Mouse (Mus musculus) erythroblast, embryonic 14.5 days (primary cell): ENCODE data around the gene Nxf1. TPM values are rescaled to one million over a fixed set of nuclear protein-coding genes. Genes with fewer than 3 reads are reported as not detected.

Experiments
- H3K27me3 ChIP-seq: 2 replicates; pipeline ENCODE4 v1.6.1; 2012; ENCODE audit warnings: inconsistent platforms; ENCODE audit not compliant: control insufficient read depth
- H3K36me3 ChIP-seq: 2 replicates; pipeline ENCODE4 v1.6.1; 2012; ENCODE audit warnings: mild to moderate bottlenecking, inconsistent platforms; ENCODE audit not compliant: control insufficient read depth
- H3K4me1 ChIP-seq: 2 replicates; pipeline ENCODE4 v1.6.1; 2012; ENCODE audit warnings: inconsistent platforms; ENCODE audit not compliant: control insufficient read depth
- H3K4me3 ChIP-seq: replicated peaks from 2 replicates; pipeline ENCODE3; 2012; ENCODE audit warnings: moderate library complexity, mild to moderate bottlenecking, inconsistent platforms
- H3K9me3 ChIP-seq: 2 replicates; pipeline ENCODE4 v1.6.1; 2012; ENCODE audit warnings: low read length, inconsistent platforms, mixed read lengths; ENCODE audit not compliant: control insufficient read depth
- GATA1 ChIP-seq: IDR thresholded peaks from 2 replicates; pipeline ENCODE4 v1.6.1; 2012; ENCODE audit warnings: low read length, inconsistent platforms, mixed read lengths
- TAL1 ChIP-seq: IDR thresholded peaks from 3 replicates; pipeline ENCODE4 v1.6.1; 2012; ENCODE audit warnings: low read length, inconsistent platforms, mixed read lengths
- polyA plus RNA-seq: library from polyadenylated mRNA; stranded (reverse); fragments of >175 nt; gene quantifications from 2 replicates; pipeline ENCODE4 v1.2.3, GENCODE M21; 2012

Gene Nxf1
- polyA plus RNA-seq, 1 experiment = 3.0 TPM

GRCm38 (mm10) chr19:8774086-8774835, 17.4 kb downstream of the Nxf1 start, which contains the start of gene Tmem179b:
Gene Tmem179b (minus strand): TSS chr19:8774467.
- no peaks in the 10 kb centered on the region for H3K9me3 ChIP-seq
- TF ChIP-seq GATA1 (no peak), TAL1 (no peak)
- peak within 1 kb of the TSS; percentile 91 for H3K4me3 ChIP-seq
- H3K27me3 ChIP-seq = no peaks in the 10 kb centered on the region
- H3K36me3 ChIP-seq = peaks cover 75% of the 10 kb centered on the region
- H3K4me1 ChIP-seq = peaks cover 55% of the 10 kb centered on the region

DNA sequence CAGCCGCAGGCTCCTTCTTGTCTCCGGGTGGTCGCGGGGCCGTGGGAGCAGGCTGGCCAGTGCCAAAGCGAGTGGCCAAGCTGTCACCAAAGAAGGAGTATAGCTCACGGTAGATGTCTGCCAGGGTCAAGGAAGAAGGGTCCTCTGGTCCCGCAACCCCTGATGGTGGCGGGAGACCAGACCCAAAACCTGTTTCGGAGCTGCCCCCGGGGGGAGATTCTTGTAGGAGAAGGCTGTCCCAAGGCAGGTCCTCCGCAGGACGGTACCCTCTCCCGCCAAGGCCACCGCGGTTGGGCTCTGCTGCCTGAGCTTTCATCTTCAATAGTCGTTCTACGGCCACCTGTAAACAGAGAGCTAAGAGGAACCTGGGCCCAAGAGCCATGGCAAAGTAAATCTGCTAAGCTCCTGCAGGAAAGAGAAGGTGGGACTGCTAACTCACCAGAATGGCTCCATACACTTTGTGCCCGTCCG, 18.1 kb downstream of the Nxf1 start:
- H3K9me3 ChIP-seq = no peaks in the 10 kb centered on the region
- no peaks in the 10 kb centered on the region for H3K27me3 ChIP-seq
- peaks cover 73% of the 10 kb centered on the region for H3K36me3 ChIP-seq
- H3K4me3 ChIP-seq = peak overlapping the region; percentile 91
- TF ChIP-seq GATA1 (no peak), TAL1 (no peak)
- peaks cover 55% of the 10 kb centered on the region for H3K4me1 ChIP-seq

DNA sequence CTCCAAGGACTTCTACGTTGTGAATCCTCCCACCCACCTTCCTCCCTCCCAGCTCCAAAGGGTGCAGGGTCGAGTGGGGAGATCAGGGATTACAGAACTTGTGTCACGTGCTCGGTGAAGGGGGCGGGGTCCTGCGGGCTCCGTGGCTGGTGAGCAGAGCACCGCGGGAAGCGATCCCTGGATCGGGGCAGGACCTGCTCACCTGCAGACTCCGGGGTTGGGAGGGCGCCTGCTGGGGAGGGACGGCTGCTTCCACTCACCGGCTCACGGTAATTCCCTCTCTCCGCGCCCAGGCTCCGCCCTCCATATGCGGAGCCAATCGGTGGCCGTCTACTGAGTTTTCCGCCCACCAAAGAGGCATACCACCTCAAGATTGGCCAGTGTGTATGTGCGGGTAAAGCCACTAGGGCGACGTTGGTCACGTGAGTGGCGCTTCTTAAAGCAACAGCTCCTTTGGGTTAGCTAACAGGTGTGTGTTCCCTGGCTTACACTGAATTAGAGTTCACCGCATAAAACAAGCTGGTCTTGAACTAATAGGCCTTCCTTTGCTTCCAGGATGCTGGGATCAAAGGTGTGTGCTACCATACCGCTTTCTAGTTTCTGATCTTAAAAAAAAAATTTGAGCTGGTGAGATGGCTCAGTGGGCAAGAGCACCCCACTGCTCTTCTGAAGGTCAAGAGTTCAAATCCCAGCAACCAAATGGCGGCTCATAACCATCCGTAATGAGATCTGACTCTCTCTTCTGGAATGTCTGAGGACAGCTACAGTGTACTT, 29.3 kb downstream of the Nxf1 start, which contains the start of gene Taf6l:
Gene Taf6l, minus strand, starts transcription at position 410 of the 774 bp plus-strand sequence.
- Histone ChIP-seq H3K9me3 (no peaks in the 10 kb centered on the region), H3K27me3 (no peaks in the 10 kb centered on the region), H3K4me1 (peaks cover 26% of the 10 kb centered on the region), H3K36me3 (peaks cover 39% of the 10 kb centered on the region), H3K4me3 (peak within 1 kb of the TSS; percentile 91)
- no peak for TF ChIP-seq TAL1
- no peak for TF ChIP-seq GATA1

DNA sequence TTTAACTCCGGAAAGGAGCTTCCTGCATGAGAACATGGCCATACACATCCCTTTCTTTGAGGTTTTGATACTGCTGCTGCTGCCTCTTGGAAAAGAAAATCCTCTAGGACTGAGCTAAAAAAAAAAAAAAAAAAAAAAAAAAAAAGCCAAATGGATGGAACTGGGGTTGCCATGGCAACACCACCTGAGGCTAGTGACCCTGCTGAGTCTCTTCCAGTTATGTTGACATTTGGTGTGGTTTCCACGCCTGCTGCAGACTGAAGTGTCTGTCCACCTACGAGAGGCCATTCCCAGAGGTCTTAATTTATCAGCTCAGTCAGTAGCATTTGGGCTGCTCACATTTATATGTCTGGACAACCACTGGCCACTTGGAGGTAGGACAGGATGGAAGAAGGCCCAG, 31.6 kb downstream of the Nxf1 start:
- Histone ChIP-seq H3K4me1 (peaks cover 31% of the 10 kb centered on the region), H3K36me3 (peaks cover 34% of the 10 kb centered on the region), H3K4me3 (no peak overlapping the region), H3K27me3 (no peaks in the 10 kb centered on the region), H3K9me3 (peaks cover 6% of the 10 kb centered on the region)
- TF ChIP-seq TAL1 (peak; percentile 21; the same call in 1 of the 3 replicates), GATA1 (no peak)

DNA sequence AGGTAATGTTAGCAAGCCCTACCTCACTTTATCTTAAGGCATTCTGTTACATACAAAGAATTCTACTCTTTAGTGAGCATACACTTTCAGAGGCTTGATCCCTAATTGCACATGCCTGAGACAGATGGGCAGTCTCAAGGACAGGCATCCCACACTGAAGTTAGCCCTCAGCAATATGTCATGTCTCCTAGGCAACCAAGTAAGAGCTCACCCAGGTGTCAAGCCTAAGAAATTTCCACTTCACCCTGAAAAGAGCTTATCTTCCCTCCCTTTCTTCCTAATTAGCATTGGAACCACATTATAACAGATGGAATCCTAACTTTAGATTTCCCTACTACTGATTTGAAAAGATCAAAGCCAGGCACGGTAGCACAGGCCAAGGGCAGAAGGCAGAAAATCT, 32.3 kb downstream of the Nxf1 start:
- no peak overlapping the region for H3K4me3 ChIP-seq
- peaks cover 34% of the 10 kb centered on the region for H3K36me3 ChIP-seq
- TF ChIP-seq TAL1 (no peak), GATA1 (no peak)
- H3K4me1 ChIP-seq = peaks cover 29% of the 10 kb centered on the region
- H3K27me3 ChIP-seq = no peaks in the 10 kb centered on the region
- H3K9me3 ChIP-seq = peaks cover 6% of the 10 kb centered on the region

GRCm38 (mm10) chr19:8790171-8790570, 33.3 kb downstream of the Nxf1 start:
- TF ChIP-seq TAL1 (no peak), GATA1 (no peak)
- Histone ChIP-seq H3K4me3 (no peak overlapping the region), H3K9me3 (peaks cover 6% of the 10 kb centered on the region), H3K4me1 (peaks cover 24% of the 10 kb centered on the region), H3K36me3 (peaks cover 42% of the 10 kb centered on the region), H3K27me3 (no peaks in the 10 kb centered on the region)

DNA sequence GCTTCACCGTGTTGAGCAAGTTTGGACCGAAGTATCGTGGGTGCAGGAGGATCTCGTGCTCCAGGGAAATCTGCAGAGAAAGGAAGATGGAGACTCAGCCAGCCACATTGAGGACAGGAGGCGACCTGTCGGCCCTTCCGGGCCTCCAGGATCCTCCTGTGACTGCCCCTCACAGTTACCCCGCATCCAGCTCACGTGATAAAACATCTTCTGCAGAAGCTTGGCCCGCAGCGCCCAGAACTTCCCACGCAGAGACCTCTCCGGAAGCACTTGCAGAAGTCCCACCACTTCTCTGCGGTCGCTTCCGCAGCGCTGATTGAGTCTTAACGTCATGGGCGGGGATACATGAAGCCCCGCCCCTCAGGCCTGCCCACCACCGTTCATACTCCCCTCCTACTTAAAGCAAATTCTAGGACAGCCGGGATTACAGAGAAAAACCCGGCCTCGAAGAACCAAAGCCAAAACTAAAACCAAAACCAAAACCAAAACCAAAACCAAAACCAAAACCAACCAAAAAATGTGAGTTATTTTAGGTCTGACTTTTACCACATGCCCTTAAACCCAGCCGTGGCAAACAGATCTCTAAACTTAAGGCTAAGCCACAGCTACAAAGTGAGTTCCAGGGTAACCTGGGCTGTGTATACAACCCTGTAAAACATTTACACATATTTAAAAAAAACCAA, 41.5 kb downstream of the Nxf1 start, which contains the start of gene Polr2g:
Gene Polr2g, minus strand, starts transcription at position 314 of the 683 bp plus-strand sequence.
- TF ChIP-seq TAL1 = no peak
- TF ChIP-seq GATA1 = no peak
- Histone ChIP-seq H3K4me3 (peak within 1 kb of the TSS; percentile 92), H3K27me3 (no peaks in the 10 kb centered on the region), H3K9me3 (peaks cover 2% of the 10 kb centered on the region), H3K36me3 (peaks cover 31% of the 10 kb centered on the region), H3K4me1 (peaks cover 60% of the 10 kb centered on the region)

- H3K9me3 ChIP-seq = no peaks in the 10 kb centered on the region
- H3K27me3 ChIP-seq = no peaks in the 10 kb centered on the region
- no peak for TF ChIP-seq TAL1
- TF ChIP-seq GATA1 = no peak
- H3K36me3 ChIP-seq = peaks cover 30% of the 10 kb centered on the region
- H3K4me3 ChIP-seq = peak overlapping the region; percentile 92
- peaks cover 65% of the 10 kb centered on the region for H3K4me1 ChIP-seq
Observed at GRCm38 (mm10) chr19:8798947-8799315, 42.1 kb downstream of the Nxf1 start.

DNA sequence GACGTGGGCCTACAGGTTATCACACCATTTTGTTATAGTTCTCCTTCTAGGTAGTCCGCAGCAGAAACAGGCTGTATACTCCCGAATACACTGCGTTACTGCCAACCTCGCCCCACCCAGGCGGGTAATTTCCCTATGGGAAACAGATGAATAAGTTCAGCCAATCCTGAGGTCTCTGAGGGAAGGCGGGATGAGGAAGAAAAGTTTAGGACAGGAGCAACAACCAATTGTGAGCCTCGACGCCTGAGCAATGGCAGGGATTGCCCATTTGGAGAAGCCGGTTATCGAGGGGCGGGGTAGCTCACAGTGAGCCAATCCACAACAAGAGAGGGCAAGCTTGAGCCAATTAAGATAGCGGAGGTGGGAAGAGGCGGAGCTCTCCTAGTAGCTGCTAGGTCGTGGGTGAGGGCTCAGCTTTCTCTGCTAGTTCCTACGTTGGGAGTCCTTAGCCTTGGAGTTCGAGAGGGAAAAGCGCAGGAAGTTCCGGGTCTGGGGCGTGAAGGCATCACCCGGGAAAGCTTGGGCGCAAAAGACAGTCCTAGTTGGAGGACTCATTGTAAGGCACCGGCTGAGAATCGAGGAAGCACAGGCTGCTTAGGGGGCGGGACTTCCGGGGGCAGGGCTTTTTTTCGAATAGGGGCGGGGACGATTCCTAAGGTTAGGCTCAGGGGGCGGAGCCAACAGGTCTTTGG, 45.4 kb downstream of the Nxf1 start, which contains the start of gene Zbtb3:
Gene Zbtb3, plus strand, starts transcription at position 426 of the 692 bp plus-strand sequence.
- peak within 1 kb of the TSS; percentile 84 for H3K4me3 ChIP-seq
- peaks cover 68% of the 10 kb centered on the region for H3K4me1 ChIP-seq
- TF ChIP-seq GATA1 = no peak
- peaks cover 37% of the 10 kb centered on the region for H3K36me3 ChIP-seq
- no peaks in the 10 kb centered on the region for H3K9me3 ChIP-seq
- H3K27me3 ChIP-seq = no peaks in the 10 kb centered on the region
